Mouse (Mus musculus) limb, embryonic 11.5 days (tissue): ENCODE results near the gene Hddc3. TPM values are rescaled to one million over a fixed set of nuclear protein-coding genes. Genes with fewer than 3 reads are reported as not detected.
"Not testable (repeated sequence)": the region's sequence is repeated elsewhere in the genome, so short reads cannot be mapped to it uniquely, and the experiment has no call there.

ENCODE experiments used
- ATAC-seq: fragments of 200-750 bp; cut with Nextera tagmentation; 2 replicates; pipeline ENCODE4 v1.8.0; 2017; ENCODE audit warnings: low read depth; ENCODE audit not compliant: insufficient number of reproducible peaks, low FRiP score, low TSS enrichment
- DNase-seq: peaks from one replicate; pipeline ENCODE4 v3.0.0-alpha.2; 2015; ENCODE audit warnings: low spot score
- H3K27ac ChIP-seq: fragments of 300-500 bp; sonication (generic); replicated peaks from 2 replicates; pipeline ENCODE4 v1.5.1; 2014; ENCODE audit warnings: low read depth, mild to moderate bottlenecking, low read length
- H3K27me3 ChIP-seq: fragments of 300-500 bp; sonication (generic); 2 replicates; pipeline ENCODE4 v1.6.1; 2014; ENCODE audit warnings: mild to moderate bottlenecking, low read length, mixed read lengths; ENCODE audit not compliant: control insufficient read depth, insufficient read depth
- H3K36me3 ChIP-seq: fragments of 300-500 bp; sonication (generic); 2 replicates; pipeline ENCODE4 v1.6.1; 2014; ENCODE audit warnings: mild to moderate bottlenecking, low read length, moderate library complexity, mixed read lengths; ENCODE audit not compliant: control insufficient read depth, insufficient read depth
- H3K4me1 ChIP-seq: fragments of 300-500 bp; sonication (generic); 2 replicates; pipeline ENCODE4 v1.6.1; 2014; ENCODE audit warnings: low read length, mixed read lengths; ENCODE audit not compliant: control insufficient read depth, insufficient read depth
- H3K4me2 ChIP-seq: fragments of 300-500 bp; sonication (generic); 2 replicates; pipeline ENCODE4 v1.6.1; 2014; ENCODE audit warnings: low read depth, mild to moderate bottlenecking, moderate library complexity; ENCODE audit not compliant: severe bottlenecking
- H3K4me3 ChIP-seq: fragments of 300-500 bp; sonication (generic); 2 replicates; pipeline ENCODE4 v1.5.1; 2014; ENCODE audit warnings: low read depth, low read length
- H3K9ac ChIP-seq: fragments of 300-500 bp; sonication (generic); 2 replicates; pipeline ENCODE4 v1.6.1; 2014; ENCODE audit warnings: mild to moderate bottlenecking, low read length
- H3K9me3 ChIP-seq: fragments of 300-500 bp; sonication (generic); 2 replicates; pipeline ENCODE4 v1.6.1; 2016; ENCODE audit warnings: low read length; ENCODE audit not compliant: control insufficient read depth
- WGBS: fragments of 180-500 bp; shearing (Covaris S2); extraction: QIAGEN DNeasy Blood & Tissue Kit; methylation state at CpG from one replicate; pipeline ENCODE4 v1.1.7; 2014; 5-methylcytosine and 5-hydroxymethylcytosine counted together
- polyA plus RNA-seq: library from polyadenylated mRNA; unstranded; fragments of >200 nt; fragmentation: Nextera tagmentation; extraction: Ambion mirVana; gene quantifications from 2 replicates; pipeline ENCODE4 v1.2.1, GENCODE M21; 2014

Hddc3 gene
- polyA plus RNA-seq, 1 experiment from 2014 or later: 27.5 TPM

GRCm38 (mm10) chr7:80386235-80386930 is 43.5 kb downstream of the Hddc3 start:
- ATAC-seq (no peak), DNase-seq (peak; percentile 98)
- Histone ChIP-seq H3K9ac (peak overlapping the region; percentile 40; the same call in 1 of the 2 replicates), H3K4me2 (peak overlapping the region; percentile 70), H3K36me3 (peaks cover 11% of the 10 kb centered on the region; the same call in 1 of the 2 replicates), H3K4me1 (peaks cover 17% of the 10 kb centered on the region), H3K9me3 (no peaks in the 10 kb centered on the region), H3K27me3 (no peaks in the 10 kb centered on the region), H3K27ac (peak overlapping the region; percentile 10; the same call in 1 of the 2 replicates), H3K4me3 (no peak overlapping the region; the same call in 1 of the 2 replicates)
- WGBS: 35% methylated on average over 18 of the region's 18 CpGs

GRCm38 (mm10) chr7:80387033-80387632 is 44.2 kb downstream of the Hddc3 start:
- H3K4me1 ChIP-seq: peaks cover 17% of the 10 kb centered on the region
- DNase-seq (peak; percentile 49), ATAC-seq (no peak; the same call in 1 of the 2 replicates)
- H3K9me3 ChIP-seq: no peaks in the 10 kb centered on the region
- H3K27ac ChIP-seq: peak overlapping the region; percentile 76
- peak overlapping the region; percentile 71 for H3K9ac ChIP-seq
- H3K4me3 ChIP-seq: peak overlapping the region; percentile 37
- peak overlapping the region; percentile 70 for H3K4me2 ChIP-seq
- H3K27me3 ChIP-seq: no peaks in the 10 kb centered on the region
- WGBS: 36% methylated on average over 17 of the region's 17 CpGs
- peaks cover 16% of the 10 kb centered on the region; the same call in 1 of the 2 replicates for H3K36me3 ChIP-seq

- Histone ChIP-seq H3K36me3 (peaks cover 19% of the 10 kb centered on the region), H3K9ac (peak within 1 kb of the TSS; percentile 71), H3K4me3 (peak within 1 kb of the TSS; percentile 37), H3K4me1 (peaks cover 17% of the 10 kb centered on the region), H3K27ac (peak within 1 kb of the TSS; percentile 76), H3K27me3 (no peaks in the 10 kb centered on the region), H3K4me2 (peak within 1 kb of the TSS; percentile 70), H3K9me3 (no peaks in the 10 kb centered on the region)
- ATAC-seq (peak; percentile 53), DNase-seq (peak; percentile 77)
- WGBS: 7% methylated on average over 33 of the region's 33 CpGs
These were observed 45.0 kb downstream of the Hddc3 start, which contains the start of gene Fes for GRCm38 (mm10) chr7:80387633-80388543. TSS of gene Fes (minus strand) at chr7:80387946.

- Histone ChIP-seq H3K27ac (no peak overlapping the region), H3K4me2 (no peak overlapping the region), H3K9me3 (no peaks in the 10 kb centered on the region), H3K36me3 (peaks cover 36% of the 10 kb centered on the region), H3K4me3 (no peak overlapping the region), H3K4me1 (peaks cover 13% of the 10 kb centered on the region), H3K9ac (no peak overlapping the region), H3K27me3 (no peaks in the 10 kb centered on the region)
- DNase-seq (no peak), ATAC-seq (no peak)
- 86% methylated on average over 15 of the region's 15 CpGs for WGBS
These were observed 49.2 kb downstream of the Hddc3 start for GRCm38 (mm10) chr7:80392119-80392518.

GRCm38 (mm10) chr7:80394600-80394999 is 51.7 kb downstream of the Hddc3 start:
- H3K4me2 ChIP-seq: no peak overlapping the region
- peaks cover 39% of the 10 kb centered on the region for H3K36me3 ChIP-seq
- H3K4me3 ChIP-seq: no peak overlapping the region
- no peak overlapping the region for H3K9ac ChIP-seq
- no peak overlapping the region for H3K27ac ChIP-seq
- DNase-seq: no peak
- no peaks in the 10 kb centered on the region for H3K4me1 ChIP-seq
- no peak for ATAC-seq
- no peaks in the 10 kb centered on the region for H3K9me3 ChIP-seq
- H3K27me3 ChIP-seq: no peaks in the 10 kb centered on the region
- WGBS: 90% methylated on average over 4 of the region's 4 CpGs

GRCm38 (mm10) chr7:80396427-80396826 is 53.5 kb downstream of the Hddc3 start:
- 86% methylated on average over 4 of the region's 4 CpGs for WGBS
- H3K9me3 ChIP-seq, H3K9ac ChIP-seq, H3K27ac ChIP-seq, H3K4me2 ChIP-seq, DNase-seq, H3K4me3 ChIP-seq, H3K27me3 ChIP-seq, ATAC-seq: not testable (repeated sequence)
- H3K36me3 ChIP-seq: peaks cover 28% of the 10 kb centered on the region
- peaks cover 14% of the 10 kb centered on the region for H3K4me1 ChIP-seq

- Histone ChIP-seq H3K4me1 (peaks cover 16% of the 10 kb centered on the region), H3K4me2 (no peak overlapping the region), H3K36me3 (peaks cover 19% of the 10 kb centered on the region), H3K27ac (no peak overlapping the region), H3K9me3 (no peaks in the 10 kb centered on the region), H3K4me3 (no peak overlapping the region), H3K27me3 (no peaks in the 10 kb centered on the region), H3K9ac (no peak overlapping the region)
- 89% methylated on average over 9 of the region's 9 CpGs for WGBS
- no peak for DNase-seq
- ATAC-seq: no peak
These were observed 55.1 kb downstream of the Hddc3 start for GRCm38 (mm10) chr7:80397986-80398385.
